Mouse (Mus musculus) layer of hippocampus, adult 18-20 months (tissue): ENCODE measurements around the gene Hpcal1. TPM values are rescaled to one million over a fixed set of nuclear protein-coding genes. Genes with fewer than 3 reads are reported as not detected.
A peak's percentile ranks its signal among the peaks of the same experiment; 100 is the strongest.

Experiments used
- DNase-seq, 2 experiments: peaks; one replicate each; pipeline ENCODE4 v3.0.0; 2022; ENCODE audit warnings: low spot score in 2 of 2
- total RNA-seq, 2 experiments: library from RNA; stranded (reverse); gene quantifications; 2 replicates each; pipeline ENCODE4 v1.2.3; 2021

The Hpcal1 gene
- total RNA-seq, 2 experiments from 2014 or later: 68.1 to 78.0 TPM

- DNase-seq: no peak
These were observed 21.2 kb downstream of the Hpcal1 start for GRCm38 (mm10) chr12:17711731-17712388.

- peak in 1 of 2 experiments; percentile 26 for DNase-seq
These were observed 21.9 kb downstream of the Hpcal1 start for GRCm38 (mm10) chr12:17712571-17712970.

GRCm38 (mm10) chr12:17715720-17716478 is 25.2 kb downstream of the Hpcal1 start:
- no peak for DNase-seq

GRCm38 (mm10) chr12:17717257-17717656 is 26.6 kb downstream of the Hpcal1 start:
- DNase-seq: no peak

- no peak for DNase-seq
These were observed 27.5 kb downstream of the Hpcal1 start for GRCm38 (mm10) chr12:17718146-17718545.

- peak in 1 of 2 experiments; percentile 43 for DNase-seq
These were observed 30.4 kb downstream of the Hpcal1 start for GRCm38 (mm10) chr12:17721058-17721457.

- no peak for DNase-seq
These were observed 32.0 kb downstream of the Hpcal1 start for GRCm38 (mm10) chr12:17722452-17723181.

- DNase-seq: no peak
These were observed 32.5 kb downstream of the Hpcal1 start for GRCm38 (mm10) chr12:17723182-17723570.

GRCm38 (mm10) chr12:17723999-17724398 is 33.3 kb downstream of the Hpcal1 start:
- no peak for DNase-seq

- no peak for DNase-seq
These were observed 33.9 kb downstream of the Hpcal1 start for GRCm38 (mm10) chr12:17724412-17725090.

- DNase-seq: no peak
These were observed 34.9 kb downstream of the Hpcal1 start for GRCm38 (mm10) chr12:17725592-17725991.

- DNase-seq: peak in 1 of 2 experiments; percentile 41
These were observed 36.1 kb downstream of the Hpcal1 start for GRCm38 (mm10) chr12:17726576-17727320.

- DNase-seq: no peak
These were observed 37.2 kb downstream of the Hpcal1 start for GRCm38 (mm10) chr12:17727676-17728339.

- no peak for DNase-seq
These were observed 38.7 kb downstream of the Hpcal1 start for GRCm38 (mm10) chr12:17729211-17729900.

GRCm38 (mm10) chr12:17732006-17732405 is 41.4 kb downstream of the Hpcal1 start:
- DNase-seq: no peak

- DNase-seq: no peak
These were observed 41.9 kb downstream of the Hpcal1 start for GRCm38 (mm10) chr12:17732546-17732945.

- no peak for DNase-seq
These were observed 42.7 kb downstream of the Hpcal1 start for GRCm38 (mm10) chr12:17733114-17733904.

- no peak for DNase-seq
These were observed 45.7 kb downstream of the Hpcal1 start for GRCm38 (mm10) chr12:17736396-17736795.
